Mouse (Mus musculus): ENCODE results near the gene Grk2.

Gene Grk2

GRCm38 (mm10) chr19:4306190-4306577 lies at the start of gene Grk2:
TSS of gene Grk2 (minus strand) at chr19:4306222.
- peak; percentile 90 to 91 for DNase-seq

DNA sequence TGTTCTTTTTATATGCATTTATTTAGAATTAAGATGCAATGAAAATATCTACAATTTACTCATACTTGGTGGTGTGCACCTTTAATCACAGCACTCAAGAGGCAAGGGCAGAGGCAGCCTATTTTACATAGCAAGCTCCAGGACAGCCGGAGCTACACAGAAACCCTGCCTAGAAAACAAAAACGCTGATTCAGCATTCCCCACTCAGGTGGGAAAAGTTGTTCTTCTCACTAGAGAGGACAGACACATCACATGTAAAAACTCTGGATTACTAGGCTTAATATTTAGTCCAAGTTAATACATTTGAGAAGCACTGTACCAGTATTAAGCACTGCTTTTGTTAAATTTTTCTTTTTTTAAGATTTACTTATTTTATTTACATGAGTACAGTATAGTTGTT lies 43.4 kb upstream of the Grk2 start:
- no peak for DNase-seq

DNA sequence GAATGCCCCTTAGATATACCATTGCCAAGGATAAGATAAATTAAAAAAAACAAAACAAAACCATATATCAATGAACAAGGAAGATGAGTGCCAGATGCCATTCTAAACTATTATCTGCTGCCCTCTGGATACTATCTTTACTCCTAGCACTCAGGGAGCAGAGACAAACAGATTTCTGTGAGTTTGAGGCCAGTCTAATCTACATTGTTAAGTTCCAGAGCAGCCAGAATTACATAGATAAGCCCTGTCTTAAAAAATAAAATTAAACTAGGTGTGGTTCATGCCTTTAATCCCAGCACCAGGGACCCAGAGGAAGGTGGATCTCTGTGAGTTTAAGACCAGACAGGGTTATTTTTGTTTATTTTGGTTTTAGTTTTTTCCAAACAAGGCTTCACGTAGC lies 40.5 kb upstream of the Grk2 start:
- no peak for DNase-seq

- DNase-seq, result peak; percentile 59 to 75
Measured at GRCm38 (mm10) chr19:4338162-4338561, 32.1 kb upstream of the Grk2 start.

GRCm38 (mm10) chr19:4333791-4334190 lies 27.8 kb upstream of the Grk2 start:
- peak; percentile 94 to 96 for DNase-seq

GRCm38 (mm10) chr19:4333100-4333775 lies 27.2 kb upstream of the Grk2 start:
- peak; percentile 48 to 65 for DNase-seq

- DNase-seq, result peak; percentile 67 to 77
Measured at GRCm38 (mm10) chr19:4332653-4333052, 26.6 kb upstream of the Grk2 start.

GRCm38 (mm10) chr19:4331273-4331672 lies 25.3 kb upstream of the Grk2 start:
- DNase-seq, result no peak

GRCm38 (mm10) chr19:4330603-4331002 lies 24.6 kb upstream of the Grk2 start:
- DNase-seq, result no peak

- no peak for DNase-seq
Measured at GRCm38 (mm10) chr19:4328737-4329304, 22.8 kb upstream of the Grk2 start.

DNA sequence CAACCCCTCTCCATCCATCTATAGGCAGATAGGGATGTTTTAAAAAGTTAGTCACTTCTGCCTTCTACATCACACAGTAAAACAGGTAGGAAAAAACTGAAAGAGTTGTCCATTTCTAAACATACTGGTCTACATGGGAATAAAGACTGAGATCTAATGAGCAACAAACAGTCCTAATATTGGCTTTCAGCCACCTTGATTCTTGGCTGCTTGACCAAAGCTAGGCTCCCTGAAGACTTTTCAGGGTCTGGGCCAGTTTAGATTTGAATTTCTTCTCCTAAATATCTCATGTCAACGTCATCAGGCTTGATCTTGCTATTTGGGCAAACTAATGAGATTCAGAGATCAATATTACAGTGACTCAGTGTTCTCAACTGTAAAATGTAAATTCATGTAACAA lies 20.9 kb upstream of the Grk2 start:
- no peak for DNase-seq

- DNase-seq, result no peak
Measured at GRCm38 (mm10) chr19:4326106-4326505, 20.1 kb upstream of the Grk2 start.

GRCm38 (mm10) chr19:4322134-4322533 lies 16.1 kb upstream of the Grk2 start:
- DNase-seq, result no peak

GRCm38 (mm10) chr19:4321622-4322021 lies 15.6 kb upstream of the Grk2 start:
- DNase-seq, result no peak

- no peak for DNase-seq
Measured at GRCm38 (mm10) chr19:4319272-4319671, 13.2 kb upstream of the Grk2 start.

GRCm38 (mm10) chr19:4317181-4317580 lies 11.2 kb upstream of the Grk2 start:
- no peak for DNase-seq

DNA sequence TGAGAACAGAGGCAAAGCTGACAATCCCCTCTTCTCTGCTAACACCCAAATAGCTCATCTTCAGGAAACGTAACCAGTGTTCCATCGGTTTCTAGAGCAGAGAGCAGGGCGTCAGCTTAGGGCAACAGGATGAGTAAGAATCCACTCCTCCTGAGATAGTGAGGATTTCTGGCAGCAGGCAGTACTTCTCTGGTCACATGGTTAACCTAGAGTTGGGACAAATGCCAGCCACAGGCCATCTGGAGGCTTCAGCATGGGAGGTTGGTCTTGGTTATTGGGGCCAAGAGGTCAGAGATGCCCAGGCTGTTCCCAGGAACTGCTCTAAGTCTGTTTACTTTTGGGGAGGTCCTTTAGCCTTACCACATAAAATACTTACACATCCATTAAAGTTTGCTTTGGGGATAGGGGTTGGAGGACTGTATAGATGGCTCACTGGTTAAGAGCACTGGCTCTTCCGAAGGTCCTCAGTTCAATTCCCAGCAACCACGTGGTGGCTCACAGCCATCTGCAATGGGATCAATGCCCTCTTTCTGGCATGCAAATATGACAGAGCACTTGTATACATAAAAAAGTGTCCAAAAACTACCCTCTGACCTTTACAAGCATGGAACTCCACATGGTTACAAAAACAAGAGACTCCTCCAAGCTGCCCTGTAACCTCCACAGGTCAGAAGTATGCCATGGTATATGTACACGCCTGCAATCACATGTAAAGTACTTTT lies 9.4 kb upstream of the Grk2 start:
- peak in 1 of 2 experiments; percentile 60 for DNase-seq

- DNase-seq, result peak; percentile 56 to 70
Measured at GRCm38 (mm10) chr19:4309776-4310185, 3.8 kb upstream of the Grk2 start.

- no peak for DNase-seq
Measured at GRCm38 (mm10) chr19:4309302-4309701, 3.3 kb upstream of the Grk2 start.

DNA sequence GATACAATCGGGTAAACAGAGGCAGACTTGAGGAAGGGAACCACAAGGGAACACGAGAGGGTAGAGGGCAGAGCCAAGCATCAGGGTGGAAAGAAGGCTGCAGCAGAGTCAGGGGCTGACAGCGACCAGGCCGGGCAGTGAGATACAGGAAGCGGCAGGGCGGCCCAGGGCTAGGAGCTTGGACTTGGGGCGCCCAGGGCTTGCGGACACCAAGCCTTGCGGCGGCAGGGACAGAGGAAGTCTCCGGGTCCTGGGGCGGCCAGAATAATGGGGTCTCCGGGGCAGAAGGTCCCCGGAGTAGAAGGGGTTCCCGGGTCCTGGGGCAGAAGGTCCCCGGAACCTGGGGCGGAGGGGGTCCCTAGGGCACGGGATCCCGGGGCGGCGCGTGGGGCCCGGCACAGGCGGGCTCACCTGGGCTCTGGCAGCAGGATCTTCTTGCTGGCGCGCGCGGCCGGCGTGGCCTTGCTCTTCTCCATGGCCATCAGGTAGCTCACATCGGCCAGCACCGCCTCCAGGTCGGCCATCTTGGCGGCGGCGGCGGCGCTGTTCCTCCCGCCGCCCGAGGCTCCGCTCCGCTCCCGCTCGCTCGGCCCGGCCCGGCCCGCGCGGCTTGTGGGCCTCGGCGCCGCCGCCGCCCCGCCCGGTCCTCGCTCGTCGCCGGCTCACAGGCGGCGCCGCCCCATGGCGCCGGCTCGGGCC lies 382 bp downstream of the Grk2 start:
- DNase-seq, result peak; percentile 62 to 79

DNA sequence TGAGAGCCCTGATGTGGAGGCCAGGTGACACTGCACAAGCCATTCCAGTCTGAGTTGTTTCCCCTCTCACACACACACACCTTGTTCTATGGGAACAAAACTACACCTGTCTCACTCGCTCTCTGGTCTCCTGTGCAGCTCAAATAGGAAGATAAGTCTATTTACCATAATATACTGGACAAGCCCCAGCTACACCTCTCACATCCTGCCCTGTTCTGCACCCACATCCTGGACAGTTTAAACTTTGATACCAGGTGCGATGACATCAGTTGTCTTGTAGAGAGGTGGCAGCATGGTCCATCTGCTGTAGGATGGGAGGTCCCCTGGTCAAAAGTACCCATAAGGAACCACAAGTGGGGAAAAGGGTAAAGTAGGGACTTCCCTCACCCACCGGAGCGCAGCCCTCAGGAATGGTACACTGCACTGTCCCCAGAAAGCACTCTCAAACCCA lies 1.1 kb downstream of the Grk2 start:
- DNase-seq, result no peak

DNA sequence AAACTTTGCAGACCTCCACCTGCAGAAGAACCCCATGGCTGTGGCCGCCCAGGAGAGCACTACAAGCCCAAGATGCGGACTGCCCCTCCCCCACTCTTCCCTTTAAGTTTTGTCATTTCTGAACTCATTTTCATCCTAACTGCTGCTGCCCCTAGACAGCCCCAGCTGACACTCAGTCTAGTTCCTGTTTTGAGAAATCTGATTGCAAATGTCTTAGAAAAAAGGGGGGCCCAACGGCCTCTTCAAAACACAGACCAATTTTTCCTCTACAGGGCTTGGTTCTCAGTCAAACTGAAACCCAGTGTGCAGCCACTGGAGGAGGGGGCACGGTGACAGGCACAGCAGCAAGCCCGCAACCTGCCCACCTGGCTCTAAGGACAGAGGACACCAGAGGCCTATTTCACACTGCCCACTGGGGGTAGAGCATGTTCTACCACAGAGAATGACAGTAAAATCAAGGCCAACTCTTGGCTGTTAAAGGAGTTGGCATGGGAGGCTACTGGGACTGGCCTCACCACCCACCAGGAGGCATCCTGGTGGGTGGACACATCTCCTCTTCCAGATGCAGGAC lies 1.7 kb downstream of the Grk2 start:
- peak in 1 of 2 experiments; percentile 39 for DNase-seq

GRCm38 (mm10) chr19:4303640-4303995 lies 2.4 kb downstream of the Grk2 start:
- no peak for DNase-seq

Data from kidney, postnatal 4 days (tissue).